Mouse (Mus musculus) megakaryocyte, embryonic 14.5 days (primary cell): ENCODE data around the gene Mbd3.

Source experiments
- FLI1 ChIP-seq: IDR thresholded peaks from 2 replicates; pipeline ENCODE4 v1.6.1; 2012; ENCODE audit warnings: low read length, inconsistent platforms, mixed read lengths
- GATA1 ChIP-seq: IDR thresholded peaks from 3 replicates; pipeline ENCODE4 v1.6.1; 2012; ENCODE audit warnings: mixed read lengths, low read length, inconsistent platforms, borderline replicate concordance

GRCm38 (mm10) chr10:80384709-80385108, 14.6 kb downstream of the Mbd3 start:
- TF ChIP-seq GATA1 (no peak), FLI1 (no peak)
